ENCODE assay signal across 8 mouse cellular contexts in genomic region chr17:45848605-45849004, GRCm38 (mm10).
DNase-seq lines count a peak whose midpoint lies in the region; ATAC-seq lines count a peak whose summit lies in the region.

No protein-coding gene starts in this region.

- no peak overlapping the region for H3K4me2 ChIP-seq in heart, embryonic 16.5 days (ENCODE audit: low read depth, low read length)
- H3K4me2 ChIP-seq in limb, embryonic 12.5 days = no peak overlapping the region

- DNase-seq in urinary bladder, adult 18-20 months (ENCODE audit: low spot score in 2 of 2) = peak; percentile 17 to 31
- no peak for DNase-seq in urinary bladder, adult 2 months (ENCODE audit: low spot score)
- DNase-seq in embryo, embryonic 10.5 days (ENCODE audit: low spot score) = peak; percentile 43
- no peak for DNase-seq in natural killer cell, adult 2 months (ENCODE audit: low spot score in 2 of 2)
- no peak for DNase-seq in cerebellum, adult 18-20 months
- no peak for DNase-seq in cerebellum, adult 9-10 months

- H3K4me1 ChIP-seq in heart, embryonic 16.5 days (ENCODE audit: control insufficient read depth, insufficient read depth, low read length) = peaks cover 8% of the 10 kb centered on the region; the same call in 1 of the 2 replicates
- H3K4me1 ChIP-seq in limb, embryonic 12.5 days (replicated peaks) = peaks cover 5% of the 10 kb centered on the region; the same call in 1 of the 2 replicates

- peaks cover 19% of the 10 kb centered on the region for H3K27me3 ChIP-seq in heart, embryonic 16.5 days (ENCODE audit: control insufficient read depth, insufficient read depth, low read length)
- H3K27me3 ChIP-seq in limb, embryonic 12.5 days = no peaks in the 10 kb centered on the region

- H3K9me3 ChIP-seq in heart, embryonic 16.5 days (replicated peaks; ENCODE audit: control insufficient read depth, low read length) = peaks cover 5% of the 10 kb centered on the region
- peaks cover 8% of the 10 kb centered on the region for H3K9me3 ChIP-seq in limb, embryonic 12.5 days

- no peak overlapping the region for H3K27ac ChIP-seq in heart, embryonic 16.5 days (ENCODE audit: low read length)
- no peak overlapping the region for H3K27ac ChIP-seq in limb, embryonic 12.5 days

- 15% methylated on average over 8 of the region's 8 CpGs for WGBS in heart, embryonic 16.5 days
- 31% methylated on average over 8 of the region's 8 CpGs for WGBS in limb, embryonic 12.5 days

- no peak overlapping the region for H3K4me3 ChIP-seq in heart, embryonic 16.5 days (ENCODE audit: low read length)
- no peak overlapping the region for H3K4me3 ChIP-seq in limb, embryonic 12.5 days (replicated peaks)

- ATAC-seq in heart, embryonic 16.5 days (replicated peaks; ENCODE audit: extremely low read depth, insufficient read depth, low FRiP score) = peak; percentile 61
- ATAC-seq in limb, embryonic 12.5 days (ENCODE audit: insufficient number of reproducible peaks, insufficient read depth, low FRiP score, low TSS enrichment, low read depth) = no peak; the same call in 1 of the 2 replicates

- H3K9ac ChIP-seq in heart, embryonic 16.5 days (ENCODE audit: low read length) = no peak overlapping the region
- H3K9ac ChIP-seq in limb, embryonic 12.5 days (replicated peaks) = peak overlapping the region; percentile 8; the same call in 1 of the 2 replicates

- no peaks in the 10 kb centered on the region for H3K36me3 ChIP-seq in heart, embryonic 16.5 days (ENCODE audit: control insufficient read depth, insufficient read depth)
- no peaks in the 10 kb centered on the region for H3K36me3 ChIP-seq in limb, embryonic 12.5 days

Comparison
In these comparisons a context has a peak if more than half of its experiments do, and no peak if none do; other contexts are left out.
1. DNase-seq: peak in urinary bladder, adult 18-20 months (2 of 2) and embryo, embryonic 10.5 days (single experiment); none in urinary bladder, adult 2 months (single experiment), natural killer cell, adult 2 months (0 of 2), cerebellum, adult 18-20 months (0 of 2) and cerebellum, adult 9-10 months (single experiment).